Mouse (Mus musculus) megakaryocyte, embryonic 14.5 days (primary cell): ENCODE measurements around the gene Flcn. TPM values are rescaled to one million over a fixed set of nuclear protein-coding genes. Genes with fewer than 3 reads are reported as not detected.

Experiments used
- H3K27me3 ChIP-seq: replicated peaks from 2 replicates; pipeline ENCODE3; 2012; ENCODE audit warnings: inconsistent platforms
- H3K36me3 ChIP-seq: replicated peaks from 2 replicates; pipeline ENCODE3; 2012; ENCODE audit warnings: low read length, inconsistent platforms, mixed read lengths
- H3K4me1 ChIP-seq: 2 replicates; pipeline ENCODE4 v1.6.1; 2012; ENCODE audit warnings: inconsistent platforms
- H3K4me3 ChIP-seq: replicated peaks from 2 replicates; pipeline ENCODE3; 2012; ENCODE audit warnings: moderate library complexity, mild to moderate bottlenecking, inconsistent platforms
- H3K9me3 ChIP-seq: 2 replicates; pipeline ENCODE4 v1.6.1; 2012; ENCODE audit warnings: inconsistent platforms
- FLI1 ChIP-seq: IDR thresholded peaks from 2 replicates; pipeline ENCODE4 v1.6.1; 2012; ENCODE audit warnings: low read length, inconsistent platforms, mixed read lengths
- GATA1 ChIP-seq: IDR thresholded peaks from 3 replicates; pipeline ENCODE4 v1.6.1; 2012; ENCODE audit warnings: mixed read lengths, low read length, inconsistent platforms, borderline replicate concordance
- polyA plus RNA-seq: library from polyadenylated mRNA; stranded (reverse); fragments of >175 nt; gene quantifications from 2 replicates; pipeline ENCODE4 v1.2.3, GENCODE M21; 2012; ENCODE audit warnings: low replicate concordance; ENCODE audit not compliant: insufficient read depth

Flcn gene
- polyA plus RNA-seq, 1 experiment: 19.0 TPM

- Histone ChIP-seq H3K27me3 (no peaks in the 10 kb centered on the region), H3K9me3 (no peaks in the 10 kb centered on the region), H3K4me1 (peaks cover 16% of the 10 kb centered on the region; the same call in 1 of the 2 replicates), H3K4me3 (no peak overlapping the region), H3K36me3 (peaks cover 95% of the 10 kb centered on the region)
- TF ChIP-seq FLI1 (no peak), GATA1 (no peak)
Measured at GRCm38 (mm10) chr11:59746614-59747013, 63.2 kb downstream of the Flcn start.

DNA sequence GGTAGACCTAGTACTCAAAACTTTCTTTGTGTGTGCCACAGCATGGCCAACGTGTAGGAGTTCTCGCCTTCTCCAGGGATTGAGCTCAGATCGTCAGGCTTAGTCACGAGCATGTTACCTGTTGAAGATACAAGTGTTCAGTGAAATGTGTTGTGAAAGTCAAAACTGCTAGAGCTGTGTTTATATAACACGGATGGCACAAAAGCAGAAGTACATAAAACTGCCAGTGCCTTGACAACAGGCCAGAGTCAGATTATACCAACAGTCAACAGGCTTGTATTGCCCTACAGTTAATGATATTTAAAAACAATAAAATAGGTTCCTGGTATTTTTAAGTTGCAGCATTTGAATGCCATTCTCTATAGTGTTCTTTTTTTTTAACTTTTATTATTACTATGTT, 64.0 kb downstream of the Flcn start:
- TF ChIP-seq GATA1 (no peak), FLI1 (no peak)
- Histone ChIP-seq H3K27me3 (no peaks in the 10 kb centered on the region), H3K4me3 (no peak overlapping the region), H3K9me3 (no peaks in the 10 kb centered on the region), H3K4me1 (peaks cover 15% of the 10 kb centered on the region; the same call in 1 of the 2 replicates), H3K36me3 (peaks cover 95% of the 10 kb centered on the region)

GRCm38 (mm10) chr11:59744374-59744773, 65.4 kb downstream of the Flcn start:
- TF ChIP-seq GATA1: no peak
- TF ChIP-seq FLI1: no peak
- Histone ChIP-seq H3K36me3 (peaks cover 95% of the 10 kb centered on the region), H3K4me1 (peaks cover 24% of the 10 kb centered on the region), H3K27me3 (no peaks in the 10 kb centered on the region), H3K9me3 (no peaks in the 10 kb centered on the region), H3K4me3 (no peak overlapping the region)

DNA sequence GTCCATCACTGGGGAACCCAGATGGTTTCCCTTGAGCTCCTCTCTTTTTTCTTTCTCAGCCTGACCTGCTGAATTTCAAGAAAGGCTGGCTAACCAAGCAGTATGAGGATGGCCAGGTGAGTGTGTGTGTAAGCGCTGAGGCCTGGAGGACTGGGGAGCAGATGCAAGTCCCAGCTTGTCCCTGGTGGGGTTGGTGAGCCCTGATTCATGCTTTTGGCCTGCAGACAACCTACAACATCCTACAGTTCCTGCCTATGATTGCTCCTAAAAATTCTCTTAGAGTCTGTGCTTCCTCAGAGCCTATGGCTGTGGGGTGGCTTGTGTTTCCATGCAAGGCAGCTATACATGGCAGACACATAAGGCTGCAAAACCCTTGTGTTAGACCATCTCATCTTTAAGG, 66.1 kb downstream of the Flcn start:
- Histone ChIP-seq H3K36me3 (peaks cover 95% of the 10 kb centered on the region), H3K27me3 (no peaks in the 10 kb centered on the region), H3K4me1 (peaks cover 31% of the 10 kb centered on the region), H3K9me3 (no peaks in the 10 kb centered on the region), H3K4me3 (no peak overlapping the region)
- TF ChIP-seq GATA1: no peak

- H3K36me3 ChIP-seq: peaks cover 95% of the 10 kb centered on the region
- H3K9me3 ChIP-seq: no peaks in the 10 kb centered on the region
- H3K4me1 ChIP-seq: peaks cover 33% of the 10 kb centered on the region
- no peak overlapping the region for H3K4me3 ChIP-seq
- no peaks in the 10 kb centered on the region for H3K27me3 ChIP-seq
- TF ChIP-seq GATA1: no peak
- TF ChIP-seq FLI1: no peak
Measured at GRCm38 (mm10) chr11:59743307-59743706, 66.5 kb downstream of the Flcn start.

- no peaks in the 10 kb centered on the region for H3K9me3 ChIP-seq
- no peaks in the 10 kb centered on the region for H3K27me3 ChIP-seq
- H3K4me3 ChIP-seq: no peak overlapping the region
- H3K36me3 ChIP-seq: peaks cover 99% of the 10 kb centered on the region
- H3K4me1 ChIP-seq: peaks cover 39% of the 10 kb centered on the region
- no peak for TF ChIP-seq FLI1
- no peak for TF ChIP-seq GATA1
Measured at GRCm38 (mm10) chr11:59741915-59742314, 67.9 kb downstream of the Flcn start.

Other genes with a start within 250 kb of the Flcn start
- 2.2 TPM in 1 of 2 replicates, not detected in the other for gene Olfr222, start 233.8 kb downstream of the Flcn start, polyA plus RNA-seq
- gene Olfr223, start 216.7 kb downstream of the Flcn start, polyA plus RNA-seq: not detected in 2 replicates
- 18.0 and 37.2 TPM in 2 replicates for gene Mprip, start 148.7 kb downstream of the Flcn start, polyA plus RNA-seq
- gene Pld6, start 22.4 kb downstream of the Flcn start, polyA plus RNA-seq: 0.43 TPM in 1 of 2 replicates, not detected in the other
- 42.2 and 46.8 TPM in 2 replicates for gene Nt5m, start 29.4 kb upstream of the Flcn start, polyA plus RNA-seq
- 9.1 and 21.7 TPM in 2 replicates for gene Cops3, start 29.8 kb upstream of the Flcn start, polyA plus RNA-seq
- 62.8 and 76.8 TPM in 2 replicates for gene Med9, start 138.2 kb upstream of the Flcn start, polyA plus RNA-seq
- gene Rasd1, start 154.9 kb upstream of the Flcn start, polyA plus RNA-seq: 6.4 and 17.3 TPM in 2 replicates
- gene Pemt, start 236.5 kb upstream of the Flcn start, polyA plus RNA-seq: 28.0 and 36.3 TPM in 2 replicates